Mouse (Mus musculus) small intestine, adult 2 months (tissue): ENCODE results near the gene Cyp4b1. TPM values are rescaled to one million over a fixed set of nuclear protein-coding genes. Genes with fewer than 3 reads are reported as not detected.

Source experiments
- H3K27ac ChIP-seq: fragments of 200-500 bp; 2 replicates; pipeline ENCODE4 v1.5.1; 2012; ENCODE audit warnings: low read depth, low read length, control low read depth, inconsistent platforms; ENCODE audit not compliant: insufficient read depth
- H3K27me3 ChIP-seq: fragments of 200-500 bp; 2 replicates; pipeline ENCODE4 v1.6.1; 2012; ENCODE audit warnings: mild to moderate bottlenecking, moderate library complexity, low read length, inconsistent platforms; ENCODE audit not compliant: control insufficient read depth, insufficient read depth
- H3K36me3 ChIP-seq: fragments of 200-500 bp; 2 replicates; pipeline ENCODE4 v1.6.1; 2012; ENCODE audit warnings: mild to moderate bottlenecking, low read length, control low read depth, inconsistent platforms; ENCODE audit not compliant: control insufficient read depth, insufficient read depth
- H3K4me1 ChIP-seq: fragments of 200-500 bp; 2 replicates; pipeline ENCODE4 v1.6.1; 2012; ENCODE audit warnings: low read length, inconsistent platforms, mixed read lengths; ENCODE audit not compliant: control insufficient read depth, insufficient read depth, insufficient read length
- H3K4me3 ChIP-seq: fragments of 200-500 bp; 2 replicates; pipeline ENCODE4 v1.5.1; 2012; ENCODE audit warnings: low read depth, mild to moderate bottlenecking, control low read depth, inconsistent platforms, low read length, moderate library complexity
- CTCF ChIP-seq: fragments of 200-500 bp; IDR thresholded peaks from 2 replicates; pipeline ENCODE4 v1.5.1; 2012; ENCODE audit warnings: low read depth, mild to moderate bottlenecking, control low read depth, inconsistent platforms, low read length, moderate library complexity, mixed read lengths; ENCODE audit not compliant: insufficient replicate concordance, insufficient read length; ENCODE audit errors: extremely low read depth
- POLR2A ChIP-seq: fragments of 200-500 bp; IDR thresholded peaks from 2 replicates; pipeline ENCODE4 v1.6.1; 2012; ENCODE audit warnings: low read depth, mild to moderate bottlenecking, control low read depth, inconsistent platforms, low read length, moderate library complexity
- WGBS: fragments of 180-500 bp; shearing (Covaris S2); methylation state at CpG from one replicate; pipeline ENCODE4 v1.1.7; 2018; 5-methylcytosine and 5-hydroxymethylcytosine counted together
- polyA plus RNA-seq: library from polyadenylated mRNA; depleted of rRNA; stranded (reverse); fragments of >200 nt; gene quantifications from 2 replicates; pipeline ENCODE4 v1.2.3, GENCODE M21; 2012; rRNA removed

The Cyp4b1 gene
- polyA plus RNA-seq, 1 experiment, result 213 TPM

GRCm38 (mm10) chr4:115596824-115597336 is 50.6 kb downstream of the Cyp4b1 start:
- Histone ChIP-seq H3K27me3 (no peaks in the 10 kb centered on the region), H3K27ac (no peak overlapping the region), H3K36me3 (no peaks in the 10 kb centered on the region), H3K4me3 (no peak overlapping the region), H3K4me1 (no peaks in the 10 kb centered on the region)
- 45% methylated on average over 2 of the region's 2 CpGs for WGBS
- TF ChIP-seq POLR2A (no peak), CTCF (no peak)

DNA sequence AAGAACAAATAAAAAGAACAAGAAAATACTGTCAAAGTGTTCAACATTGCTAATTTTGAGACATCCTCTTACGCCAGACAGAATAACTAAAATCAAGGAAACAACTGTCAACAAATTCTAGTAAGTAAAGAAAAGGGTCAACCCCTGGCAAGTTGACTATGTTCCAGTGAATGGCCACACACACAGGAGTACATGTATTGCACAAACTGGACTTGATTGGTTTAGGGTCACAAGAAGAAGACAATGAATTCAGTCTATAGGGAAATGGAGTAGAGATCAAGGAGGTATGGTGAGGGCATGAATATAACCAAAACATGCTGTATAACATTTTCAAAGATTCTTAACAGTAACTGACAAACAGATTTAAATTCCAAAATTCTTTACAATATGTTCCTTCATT is 51.2 kb downstream of the Cyp4b1 start:
- TF ChIP-seq CTCF, result no peak
- WGBS, result 94% methylated on average over 1 of the region's 1 CpGs
- H3K36me3 ChIP-seq, result no peaks in the 10 kb centered on the region
- H3K4me1 ChIP-seq, result no peaks in the 10 kb centered on the region
- no peak overlapping the region for H3K27ac ChIP-seq
- H3K27me3 ChIP-seq, result no peaks in the 10 kb centered on the region
- H3K4me3 ChIP-seq, result no peak overlapping the region

DNA sequence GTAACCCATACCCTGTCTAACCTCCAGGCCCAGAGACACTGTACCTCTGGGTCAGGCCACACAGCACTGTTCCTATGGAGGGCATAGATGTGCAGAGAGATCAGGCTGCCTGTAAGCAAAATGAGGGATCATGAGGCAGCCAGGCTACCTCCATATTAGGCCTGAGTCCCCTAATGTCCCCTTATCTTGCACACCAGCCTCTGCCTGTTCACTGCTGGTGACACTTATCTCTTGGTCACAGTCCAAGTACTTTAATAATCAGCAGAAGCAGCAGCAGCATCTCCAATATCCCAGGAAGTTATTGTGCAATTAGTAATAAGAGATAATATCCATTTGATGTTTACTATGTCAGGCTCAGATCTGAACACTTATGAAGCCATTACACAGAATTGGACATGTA is 64.5 kb downstream of the Cyp4b1 start:
- no peaks in the 10 kb centered on the region for H3K36me3 ChIP-seq
- no peak for TF ChIP-seq CTCF
- TF ChIP-seq POLR2A, result no peak
- H3K4me1 ChIP-seq, result 0 out of 2 replicates have a peak, but pooled peaks cover 1% of the 10 kb centered on the region
- H3K4me3 ChIP-seq, result no peak overlapping the region
- H3K27me3 ChIP-seq, result no peaks in the 10 kb centered on the region
- H3K27ac ChIP-seq, result no peak overlapping the region

- Histone ChIP-seq H3K27me3 (no peaks in the 10 kb centered on the region), H3K4me3 (no peak overlapping the region), H3K36me3 (no peaks in the 10 kb centered on the region), H3K27ac (no peak overlapping the region), H3K4me1 (no peaks in the 10 kb centered on the region)
- 77% methylated on average over 2 of the region's 2 CpGs for WGBS
- TF ChIP-seq POLR2A (no peak), CTCF (no peak)
Observed at GRCm38 (mm10) chr4:115575776-115576175, 71.7 kb downstream of the Cyp4b1 start.

- Histone ChIP-seq H3K4me1 (no peaks in the 10 kb centered on the region), H3K27ac (no peak overlapping the region), H3K36me3 (no peaks in the 10 kb centered on the region), H3K27me3 (no peaks in the 10 kb centered on the region), H3K4me3 (no peak overlapping the region)
- no peak for TF ChIP-seq POLR2A
- no peak for TF ChIP-seq CTCF
- WGBS, result 80% methylated on average over 3 of the region's 3 CpGs
Observed at GRCm38 (mm10) chr4:115575255-115575654, 72.3 kb downstream of the Cyp4b1 start.

Other genes with a start within 250 kb of the Cyp4b1 start
- not detected in 2 replicates for gene Cyp4a12b, start 236.1 kb downstream of the Cyp4b1 start, polyA plus RNA-seq
- not detected in 2 replicates for gene Cyp4a30b, start 195.1 kb downstream of the Cyp4b1 start, polyA plus RNA-seq
- gene Cyp4a14, start 151.6 kb downstream of the Cyp4b1 start, polyA plus RNA-seq, result not detected in 2 replicates
- gene Cyp4a10, start 129.5 kb downstream of the Cyp4b1 start, polyA plus RNA-seq, result 2.6 TPM in 1 of 2 replicates, not detected in the other
- gene Cyp4a31, start 84.1 kb downstream of the Cyp4b1 start, polyA plus RNA-seq, result not detected in 2 replicates
- gene Cyp4a32, start 46.8 kb downstream of the Cyp4b1 start, polyA plus RNA-seq, result 0.06 TPM in 1 of 2 replicates, not detected in the other
- 20.2 and 40.8 TPM in 2 replicates for gene Efcab14, start 90.0 kb upstream of the Cyp4b1 start, polyA plus RNA-seq
- not detected in 2 replicates for gene Tex38, start 133.3 kb upstream of the Cyp4b1 start, polyA plus RNA-seq
- 42.0 and 60.6 TPM in 2 replicates for gene Atpaf1, start 137.1 kb upstream of the Cyp4b1 start, polyA plus RNA-seq
- gene Mob3c, start 180.4 kb upstream of the Cyp4b1 start, polyA plus RNA-seq, result 34.6 and 101 TPM in 2 replicates
- 25.3 and 26.8 TPM in 2 replicates for gene Mknk1, start 191.5 kb upstream of the Cyp4b1 start, polyA plus RNA-seq
- gene Kncn, start 236.7 kb upstream of the Cyp4b1 start, polyA plus RNA-seq, result not detected in 2 replicates
- not detected in 2 replicates for gene 6430628N08Rik, start 242.9 kb upstream of the Cyp4b1 start, polyA plus RNA-seq